Mouse (Mus musculus) spleen, adult 2 months (tissue): ENCODE data around the gene Mreg. TPM values are rescaled to one million over a fixed set of nuclear protein-coding genes. Genes with fewer than 3 reads are reported as not detected.
"Not testable (repeated sequence)": the region's sequence is repeated elsewhere in the genome, so short reads cannot be mapped to it uniquely, and the experiment has no call there.

Experiments used
- DNase-seq, 2 experiments: peaks; one replicate each; pipeline versions ENCODE4 v3.0.0 to v3.0.0-alpha.2; 2012 to 2021; ENCODE audit warnings: low spot score in 2 of 2, low read depth in 1 of 2
- H3K27ac ChIP-seq: fragments of 200-500 bp; 2 replicates; pipeline ENCODE4 v1.5.1; 2012; ENCODE audit warnings: low read length, inconsistent platforms; ENCODE audit not compliant: insufficient read depth
- H3K27me3 ChIP-seq: fragments of 200-500 bp; 2 replicates; pipeline ENCODE4 v1.6.1; 2012; ENCODE audit warnings: mild to moderate bottlenecking, moderate library complexity, low read length, inconsistent platforms; ENCODE audit not compliant: control insufficient read depth, insufficient read depth
- H3K36me3 ChIP-seq: fragments of 200-500 bp; 2 replicates; pipeline ENCODE4 v1.6.1; 2012; ENCODE audit warnings: mild to moderate bottlenecking, low read length, inconsistent platforms; ENCODE audit not compliant: control insufficient read depth, insufficient read depth
- H3K4me1 ChIP-seq: fragments of 200-500 bp; 2 replicates; pipeline ENCODE4 v1.6.1; 2011; ENCODE audit warnings: inconsistent platforms; ENCODE audit not compliant: control insufficient read depth, insufficient read depth, insufficient read length
- H3K4me3 ChIP-seq: fragments of 200-500 bp; 2 replicates; pipeline ENCODE4 v1.5.1; 2011; ENCODE audit warnings: mild to moderate bottlenecking, inconsistent platforms; ENCODE audit not compliant: insufficient read depth, insufficient read length; ENCODE audit errors: extremely low read depth
- CTCF ChIP-seq: fragments of 200-500 bp; IDR thresholded peaks from 2 replicates; pipeline ENCODE4 v1.5.1; 2011; ENCODE audit warnings: mild to moderate bottlenecking, inconsistent platforms; ENCODE audit not compliant: insufficient read depth, insufficient read length, insufficient replicate concordance; ENCODE audit errors: extremely low read depth
- POLR2A ChIP-seq: fragments of 200-500 bp; IDR thresholded peaks from 2 replicates; pipeline ENCODE4 v1.6.1; 2011; ENCODE audit warnings: low read depth, low read length, inconsistent platforms
- WGBS: fragments of 180-500 bp; shearing (Covaris S2); methylation state at CpG from one replicate; pipeline ENCODE4 v1.1.7; 2018; 5-methylcytosine and 5-hydroxymethylcytosine counted together
- polyA plus RNA-seq: library from polyadenylated mRNA; depleted of rRNA; stranded (reverse); fragments of >200 nt; gene quantifications from 2 replicates; pipeline ENCODE4 v1.2.3, GENCODE M21; 2012

Gene Mreg
- polyA plus RNA-seq, 1 experiment = 5.6 TPM

DNA sequence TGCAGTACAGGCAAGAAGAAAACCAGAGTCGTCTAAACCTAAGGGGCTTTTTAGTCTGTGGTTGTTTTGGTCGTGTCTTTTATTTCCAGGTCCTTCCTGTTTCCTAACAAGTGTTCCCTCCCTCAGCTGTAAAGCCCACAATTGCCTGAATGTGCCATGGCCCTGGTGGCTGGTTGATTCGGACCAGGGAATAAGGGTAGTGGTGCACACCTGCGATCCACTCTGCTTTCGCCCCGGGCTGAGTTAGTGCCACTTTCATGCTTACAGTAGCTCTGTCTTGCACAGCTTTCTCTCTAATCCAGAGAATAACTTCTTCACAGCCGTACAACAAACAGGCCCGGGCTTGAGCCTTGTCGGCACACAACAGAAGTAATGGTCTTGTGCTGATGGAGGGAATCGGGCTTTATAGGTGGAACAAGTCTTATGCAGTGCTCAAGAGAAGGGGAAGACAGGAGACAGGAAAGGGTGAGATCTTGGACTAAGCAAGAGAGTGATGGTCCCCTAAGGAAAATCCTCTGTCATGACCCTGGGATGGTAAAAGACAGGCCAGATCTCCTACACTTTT, 26.0 kb upstream of the Mreg start:
- no peaks in the 10 kb centered on the region for H3K27me3 ChIP-seq
- whole genome bisulfite sequencing = 66% methylated on average over 10 of the region's 10 CpGs
- no peaks in the 10 kb centered on the region for H3K4me1 ChIP-seq
- H3K4me3 ChIP-seq = no peak overlapping the region
- TF ChIP-seq POLR2A = no peak
- no peak for TF ChIP-seq CTCF
- no peak for DNase-seq
- H3K36me3 ChIP-seq = no peaks in the 10 kb centered on the region
- peak overlapping the region; percentile 48; the same call in 1 of the 2 replicates for H3K27ac ChIP-seq

DNA sequence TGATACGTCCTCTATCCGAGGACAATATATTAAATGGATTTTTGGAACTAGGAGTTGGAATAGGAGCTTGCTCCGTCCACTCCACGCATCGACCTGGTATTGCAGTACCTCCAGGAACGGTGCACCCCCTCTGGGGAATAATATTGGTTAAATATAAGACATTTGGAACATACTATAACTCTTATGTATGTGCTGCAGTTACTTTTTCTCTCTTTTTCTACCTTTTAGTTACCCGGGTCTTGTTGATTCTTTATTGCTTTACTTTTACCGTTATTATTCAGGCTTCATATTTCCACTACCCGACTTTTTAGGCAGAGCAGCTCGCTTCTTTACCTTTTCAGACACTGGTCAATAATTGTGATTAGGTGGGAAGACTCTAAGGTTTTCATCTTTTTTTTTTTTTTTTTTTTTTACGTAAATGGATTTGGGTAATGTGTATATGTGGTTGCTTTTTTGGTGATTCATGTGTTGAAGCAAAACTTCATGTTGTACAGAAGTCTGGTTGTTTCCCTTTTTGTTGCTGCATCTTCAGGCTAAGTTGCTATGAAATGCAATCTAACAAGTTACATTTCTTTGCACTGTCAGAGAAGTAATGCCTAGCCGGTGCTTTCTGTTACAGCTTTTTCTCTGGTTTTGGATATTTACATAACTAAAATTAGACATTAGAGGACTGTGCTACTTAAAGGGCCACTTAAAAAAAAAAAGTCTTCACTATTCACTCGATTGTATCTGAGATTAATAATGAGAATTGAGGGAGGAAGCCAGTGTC, 25.1 kb upstream of the Mreg start:
- Histone ChIP-seq H3K4me3 (no peak overlapping the region), H3K27ac (no peak overlapping the region), H3K4me1 (no peaks in the 10 kb centered on the region), H3K27me3 (no peaks in the 10 kb centered on the region), H3K36me3 (no peaks in the 10 kb centered on the region)
- TF ChIP-seq POLR2A (no peak), CTCF (no peak)
- DNase-seq = no peak
- 2% methylated on average over 11 of the region's 13 CpGs for WGBS

DNA sequence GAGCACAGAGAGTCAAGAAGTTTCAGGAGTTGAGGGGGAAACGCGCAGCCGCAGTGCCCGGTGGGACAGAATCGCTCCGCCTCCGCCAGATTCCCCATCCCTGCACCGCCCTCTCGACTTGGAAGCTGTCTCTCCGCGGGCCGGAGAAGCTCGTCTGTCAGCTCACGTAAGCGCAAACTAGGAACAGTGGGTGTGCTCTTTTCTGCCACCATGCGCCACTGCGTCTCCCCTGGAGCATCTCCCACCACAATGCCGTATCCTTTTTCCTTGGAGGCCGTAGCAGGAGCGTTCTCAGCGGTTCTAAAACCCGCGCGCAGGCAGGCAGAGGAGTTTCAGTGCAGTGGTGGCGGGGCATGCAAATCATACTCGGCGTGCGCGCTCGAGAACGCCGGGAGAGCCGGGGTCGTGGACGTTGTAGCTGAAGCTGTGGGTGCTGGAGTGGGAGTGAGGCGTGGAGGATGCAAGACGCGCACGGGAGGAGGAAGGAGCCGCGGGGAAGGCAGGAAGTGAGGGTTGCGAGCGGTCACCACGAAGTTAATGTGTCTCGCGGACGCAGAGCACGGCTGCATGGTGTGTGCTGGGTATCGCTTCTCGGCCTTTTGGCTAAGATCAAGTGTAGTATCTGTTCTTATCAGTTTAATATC, 24.4 kb upstream of the Mreg start:
- not testable (repeated sequence) for H3K36me3 ChIP-seq, H3K27me3 ChIP-seq, H3K4me1 ChIP-seq
- peak in 1 of 2 experiments; percentile 55 for DNase-seq
- WGBS = under 1% methylated on average over 35 of the region's 50 CpGs
- H3K27ac ChIP-seq = peak overlapping the region; percentile 59
- H3K4me3 ChIP-seq = peak overlapping the region; percentile 70

DNA sequence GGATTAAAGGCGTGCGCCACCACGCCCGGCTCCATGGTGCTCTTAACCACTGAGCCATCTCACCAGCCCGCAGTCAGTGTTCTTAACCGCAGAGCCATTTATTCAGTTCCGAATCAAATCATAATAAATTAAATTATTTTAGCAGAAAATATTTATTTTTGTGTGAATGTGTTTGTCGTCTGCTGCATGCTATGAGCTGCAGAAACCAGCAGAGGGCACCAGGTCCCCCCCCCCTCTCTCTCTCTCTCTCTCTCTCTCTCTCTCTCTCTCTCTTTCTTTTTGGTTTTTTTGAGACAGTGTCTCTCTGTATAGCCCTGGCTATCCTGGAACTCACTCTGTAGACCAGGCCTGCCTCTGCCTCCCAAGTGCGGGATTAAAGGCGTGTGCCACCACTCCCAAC, 20.5 kb upstream of the Mreg start:
- H3K4me3 ChIP-seq, H3K27me3 ChIP-seq, H3K36me3 ChIP-seq, H3K27ac ChIP-seq, DNase-seq, H3K4me1 ChIP-seq: not testable (repeated sequence)
- 78% methylated on average over 10 of the region's 10 CpGs for WGBS

DNA sequence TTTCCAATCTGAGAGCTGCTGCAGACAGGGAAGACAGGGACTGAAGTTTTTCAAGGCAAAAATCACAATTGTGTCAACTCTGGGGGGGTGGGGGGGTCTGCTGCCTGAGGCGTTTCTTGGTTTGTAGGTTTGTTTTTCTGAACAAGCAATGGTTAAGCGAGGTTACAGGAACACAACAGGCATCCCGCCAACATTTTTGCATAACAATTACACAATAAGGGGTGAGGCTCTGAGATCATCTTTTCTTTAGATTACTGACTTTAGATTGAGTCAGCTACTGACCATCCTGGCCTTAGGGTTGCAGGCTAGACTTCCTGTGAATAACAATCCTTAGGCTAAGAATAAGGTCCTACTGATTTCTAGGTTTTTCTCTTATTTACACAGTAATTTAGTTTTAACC, 16.9 kb upstream of the Mreg start:
- TF ChIP-seq POLR2A (no peak), CTCF (no peak)
- DNase-seq = no peak
- H3K27me3 ChIP-seq = no peaks in the 10 kb centered on the region
- WGBS = 67% methylated on average over 3 of the region's 3 CpGs
- no peaks in the 10 kb centered on the region for H3K36me3 ChIP-seq
- H3K4me1 ChIP-seq = no peaks in the 10 kb centered on the region; the same call in 1 of the 2 replicates
- H3K27ac ChIP-seq = no peak overlapping the region
- H3K4me3 ChIP-seq = no peak overlapping the region

DNA sequence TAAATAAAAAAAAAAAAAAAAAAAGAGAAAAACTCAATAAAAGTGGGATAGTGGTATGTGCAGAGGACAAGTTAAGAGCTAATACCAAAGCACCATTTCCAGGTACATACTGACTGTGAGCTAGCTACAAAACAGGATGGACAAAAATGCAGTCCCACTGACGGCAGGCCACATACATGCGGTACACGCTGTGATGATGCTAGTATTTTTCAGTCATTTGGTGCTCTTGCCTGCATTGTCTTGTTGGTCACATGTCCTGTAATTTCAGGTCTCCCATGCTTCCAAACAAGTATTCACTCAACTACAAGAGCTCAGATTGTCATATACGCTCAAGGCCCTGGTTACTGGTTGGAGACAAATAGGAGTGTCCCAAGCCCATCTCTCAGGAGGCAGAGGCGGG, 15.4 kb upstream of the Mreg start:
- Histone ChIP-seq H3K36me3 (no peaks in the 10 kb centered on the region), H3K27me3 (no peaks in the 10 kb centered on the region), H3K4me3 (no peak overlapping the region), H3K27ac (no peak overlapping the region), H3K4me1 (no peaks in the 10 kb centered on the region; the same call in 1 of the 2 replicates)
- DNase-seq = no peak
- WGBS = 88% methylated on average over 5 of the region's 5 CpGs
- no peak for TF ChIP-seq CTCF
- TF ChIP-seq POLR2A = no peak

DNA sequence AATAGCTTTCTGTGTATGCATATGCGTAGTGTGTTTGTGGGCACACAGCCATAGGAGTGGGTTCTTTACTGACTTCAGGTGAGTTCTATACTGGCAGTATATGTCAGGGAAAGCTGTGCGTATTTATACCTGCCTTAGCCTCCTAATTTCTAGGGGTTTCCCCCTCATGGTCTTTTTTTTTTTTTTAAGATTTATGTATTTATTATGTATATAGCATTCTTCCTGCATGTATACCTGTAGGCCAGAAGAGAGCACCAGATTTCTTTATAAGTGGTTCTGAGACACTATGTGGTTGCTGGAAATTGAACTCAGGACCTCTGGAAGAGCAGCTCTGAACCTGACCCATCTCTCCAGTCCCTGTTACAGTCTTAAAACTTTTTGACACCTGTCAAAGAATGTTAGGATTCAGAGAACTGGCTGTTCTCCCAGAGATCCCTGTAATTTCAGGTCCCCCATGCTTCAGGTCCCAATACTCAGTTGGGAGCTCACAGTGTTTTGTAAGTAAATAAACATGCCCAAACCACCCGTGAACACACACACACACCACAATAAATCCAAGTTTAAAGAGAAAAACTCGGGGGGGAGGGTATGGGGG, 14.9 kb upstream of the Mreg start:
- TF ChIP-seq CTCF = no peak
- no peak for TF ChIP-seq POLR2A
- WGBS = 52% methylated on average over 4 of the region's 4 CpGs
- no peak overlapping the region for H3K27ac ChIP-seq
- H3K4me3 ChIP-seq = no peak overlapping the region
- H3K36me3 ChIP-seq = no peaks in the 10 kb centered on the region
- DNase-seq = no peak
- H3K4me1 ChIP-seq = no peaks in the 10 kb centered on the region; the same call in 1 of the 2 replicates
- no peaks in the 10 kb centered on the region for H3K27me3 ChIP-seq
